Mouse (Mus musculus): ENCODE measurements around the gene Tnfrsf21. TPM values are rescaled to one million over a fixed set of nuclear protein-coding genes. Genes with fewer than 3 reads are reported as not detected.

Tnfrsf21 gene
- polyA plus RNA-seq, 1 experiment from 2014 or later: 70.8 TPM

DNA sequence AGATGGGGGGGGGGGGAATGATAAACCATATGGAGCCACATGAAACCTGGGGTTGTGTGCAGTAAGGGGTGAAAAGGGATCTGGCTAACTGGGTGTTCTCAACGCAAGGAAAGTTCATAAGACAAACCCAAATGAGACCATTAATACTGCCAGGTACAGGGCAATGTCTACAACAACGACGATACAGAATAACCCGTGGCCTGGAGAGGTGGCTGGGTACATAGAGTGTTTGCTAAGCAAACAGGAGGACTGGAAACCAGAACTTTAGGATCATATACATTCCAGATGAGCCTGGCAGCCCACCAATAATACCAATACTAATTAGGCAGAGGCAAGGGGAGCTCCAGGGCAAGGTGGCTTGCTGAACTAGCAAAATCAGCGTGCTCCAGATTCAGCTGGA lies 91.0 kb downstream of the Tnfrsf21 start:
- ChIA-PET CTCF (no interaction called here), POLR2A (interaction anchor here (0.6 kb wide), 2 partner anchors 34 to 251 kb away, joined by 3 read pairs; no protein-coding TSS in a partner anchor)
- in situ Hi-C loops (cut with MboI; ENCODE audit: low pct_unique_long_range_greater_than_20kb): no loop called here
- ATAC-seq (no peak), DNase-seq (ENCODE audit: low read depth, low spot score) (no peak)
- no peaks in the 10 kb centered on the region for H3K27me3 ChIP-seq
- no peak for TF ChIP-seq CTCF (IDR thresholded peaks at IDR 0.05)

DNA sequence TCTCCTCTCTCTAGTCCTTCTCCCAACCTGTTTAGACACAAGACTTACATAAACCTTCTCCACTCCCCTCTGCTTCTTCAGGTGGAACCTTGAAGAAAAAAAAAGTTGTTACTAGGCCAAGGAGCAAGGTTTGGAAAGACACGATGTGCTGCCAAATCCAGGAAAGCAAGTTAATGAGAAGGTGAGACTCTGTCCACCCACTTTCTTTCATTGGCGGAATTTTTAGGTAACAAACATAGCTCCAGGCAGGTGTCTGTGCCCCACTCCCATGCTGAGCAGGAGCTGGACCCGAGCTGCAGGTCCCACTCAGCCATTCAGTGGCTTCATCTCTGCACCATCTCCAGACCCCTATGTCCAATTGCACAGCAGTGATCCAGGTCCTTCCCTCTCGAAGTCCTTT lies 93.1 kb downstream of the Tnfrsf21 start:
- CTCF ChIA-PET: interaction anchor here (1.0 to 1.5 kb wide), 2 partner anchors 9 to 16 kb away, joined by 4 to 5 read pairs; no protein-coding TSS in a partner anchor
- POLR2A ChIA-PET: interaction anchor here (0.6 kb wide), 1 partner anchor 356 kb away, joined by 4 read pairs; no protein-coding TSS in a partner anchor
- in situ Hi-C loops (cut with MboI; ENCODE audit: low pct_unique_long_range_greater_than_20kb): no loop called here
- no peak for TF ChIP-seq CTCF (IDR thresholded peaks at IDR 0.05)
- no peaks in the 10 kb centered on the region for H3K27me3 ChIP-seq
- DNase-seq (ENCODE audit: low read depth, low spot score) (no peak), ATAC-seq (no peak)

- DNase-seq (ENCODE audit: low read depth, low spot score): no peak
- H3K27me3 ChIP-seq: no peaks in the 10 kb centered on the region
- TF ChIP-seq CTCF (IDR thresholded peaks at IDR 0.05): no peak
- in situ Hi-C loops (cut with MboI; ENCODE audit: low pct_unique_long_range_greater_than_20kb): no loop called here
- POLR2A ChIA-PET: no interaction called here
- CTCF ChIA-PET: interaction anchor here (1.0 kb wide), 1 partner anchor 17 kb away, joined by 4 read pairs; no protein-coding TSS in a partner anchor
- ATAC-seq: no peak
Measured at GRCm38 (mm10) chr17:43110168-43110885, 94.0 kb downstream of the Tnfrsf21 start.

GRCm38 (mm10) chr17:43113391-43113984 lies 97.1 kb downstream of the Tnfrsf21 start:
- ATAC-seq: no peak
- POLR2A ChIA-PET: interaction anchor here (1.1 kb wide), 1 partner anchor 13 kb away, joined by 3 read pairs; no protein-coding TSS in a partner anchor
- CTCF ChIA-PET: interaction anchor here (1.0 to 1.5 kb wide), 3 partner anchors 19 to 116 kb away, joined by 3 to 4 read pairs (median 3); no protein-coding TSS in a partner anchor

DNA sequence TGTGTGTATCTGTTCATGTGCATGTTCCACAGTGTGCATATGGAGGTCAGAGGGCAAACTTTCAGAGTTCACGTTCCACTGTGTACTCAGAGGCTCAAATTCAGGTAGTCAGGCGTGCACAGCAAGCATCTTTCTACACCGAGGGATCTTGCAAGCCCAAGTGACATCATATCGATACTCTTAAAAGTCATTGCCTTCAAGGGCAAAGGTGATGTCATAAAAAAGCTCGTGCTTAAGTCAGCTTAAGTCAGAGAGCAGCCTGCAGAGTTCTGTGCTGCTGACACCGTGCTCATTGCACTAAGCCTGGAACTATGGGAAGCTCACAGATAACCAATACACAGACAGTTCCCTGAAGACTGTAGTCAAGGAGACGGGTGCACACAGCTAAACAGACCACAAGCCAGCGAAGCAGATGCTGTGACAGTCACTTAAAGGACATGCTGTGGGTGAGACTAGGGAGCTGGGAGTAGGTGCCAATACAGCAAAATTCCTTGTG lies 97.8 kb downstream of the Tnfrsf21 start:
- peak; percentile 81 for ATAC-seq
- H3K27me3 ChIP-seq: no peaks in the 10 kb centered on the region
- POLR2A ChIA-PET: interaction anchor here (1.1 kb wide), 1 partner anchor 12 kb away, joined by 3 read pairs; no protein-coding TSS in a partner anchor
- in situ Hi-C loops (cut with MboI; ENCODE audit: low pct_unique_long_range_greater_than_20kb): no loop called here
- no peak for DNase-seq (ENCODE audit: low read depth, low spot score)
- CTCF ChIA-PET: interaction anchor here (1.0 to 1.5 kb wide), 2 partner anchors 20 to 116 kb away, joined by 3 read pairs; no protein-coding TSS in a partner anchor
- no peak for TF ChIP-seq CTCF (IDR thresholded peaks at IDR 0.05)

More at GRCm38 (mm10) chr17:43113391-43113984, 97.1 kb downstream of the Tnfrsf21 start:
- in situ Hi-C loops (cut with MboI; ENCODE audit: low pct_unique_long_range_greater_than_20kb): no loop called here
- no peak for TF ChIP-seq CTCF (IDR thresholded peaks at IDR 0.05)
- DNase-seq (ENCODE audit: low read depth, low spot score): no peak
- H3K27me3 ChIP-seq: no peaks in the 10 kb centered on the region

- no peaks in the 10 kb centered on the region for H3K27me3 ChIP-seq
- ATAC-seq (no peak), DNase-seq (ENCODE audit: low read depth, low spot score) (no peak)
- TF ChIP-seq CTCF (IDR thresholded peaks at IDR 0.05): no peak
- in situ Hi-C loops (cut with MboI; ENCODE audit: low pct_unique_long_range_greater_than_20kb): no loop called here
- ChIA-PET POLR2A (no interaction called here), CTCF (no interaction called here)
Measured at GRCm38 (mm10) chr17:43114926-43115325, 98.6 kb downstream of the Tnfrsf21 start.

- H3K27me3 ChIP-seq: no peaks in the 10 kb centered on the region
- in situ Hi-C loops (cut with MboI; ENCODE audit: low pct_unique_long_range_greater_than_20kb): no loop called here
- ATAC-seq (no peak), DNase-seq (ENCODE audit: low read depth, low spot score) (no peak)
- no peak for TF ChIP-seq CTCF (IDR thresholded peaks at IDR 0.05)
- ChIA-PET POLR2A (no interaction called here), CTCF (interaction anchor here (1.0 to 2.5 kb wide), 3 partner anchors 10 to 14 kb away, joined by 3 to 11 read pairs (median 3); no protein-coding TSS in a partner anchor)
Measured at GRCm38 (mm10) chr17:43116748-43117147, 100.4 kb downstream of the Tnfrsf21 start.

DNA sequence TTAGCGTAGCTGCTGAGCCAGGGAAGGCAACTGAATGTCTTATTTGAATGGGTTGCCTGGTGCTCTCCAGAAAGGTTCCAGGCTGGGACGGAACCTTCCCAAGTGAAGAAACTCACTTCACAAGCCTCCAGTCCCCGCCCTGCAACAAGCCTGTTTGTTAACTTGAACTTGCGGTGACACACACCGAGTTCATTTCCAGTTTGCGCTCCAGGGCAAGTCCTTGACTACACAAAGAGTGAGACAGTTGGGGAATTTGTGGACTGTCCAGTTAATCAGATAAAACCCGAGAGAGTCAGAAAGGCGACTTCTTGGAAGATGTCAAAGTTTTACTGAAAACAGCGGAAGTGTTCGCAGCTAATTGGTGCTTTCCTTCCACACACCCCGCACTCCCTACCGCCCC lies 103.1 kb downstream of the Tnfrsf21 start:
- in situ Hi-C loops (cut with MboI; ENCODE audit: low pct_unique_long_range_greater_than_20kb): no loop called here
- ChIA-PET CTCF (interaction anchor here (1.0 kb wide), 1 partner anchor 15 kb away, joined by 4 read pairs; no protein-coding TSS in a partner anchor), POLR2A (no interaction called here)
- TF ChIP-seq CTCF (IDR thresholded peaks at IDR 0.05): no peak
- no peak for DNase-seq (ENCODE audit: low read depth, low spot score)
- no peaks in the 10 kb centered on the region for H3K27me3 ChIP-seq
- no peak for ATAC-seq

GRCm38 (mm10) chr17:43121096-43121495 lies 104.7 kb downstream of the Tnfrsf21 start:
- CTCF ChIA-PET: interaction anchor here (1.4 kb wide), 1 partner anchor 14 kb away, joined by 3 read pairs; no protein-coding TSS in a partner anchor
- DNase-seq (ENCODE audit: low read depth, low spot score) (no peak), ATAC-seq (no peak)
- H3K27me3 ChIP-seq: no peaks in the 10 kb centered on the region
- TF ChIP-seq CTCF (IDR thresholded peaks at IDR 0.05): no peak
- POLR2A ChIA-PET: interaction anchor here (0.6 kb wide), 1 partner anchor 27 kb away, joined by 3 read pairs; no protein-coding TSS in a partner anchor
- in situ Hi-C loops (cut with MboI; ENCODE audit: low pct_unique_long_range_greater_than_20kb): no loop called here

DNA sequence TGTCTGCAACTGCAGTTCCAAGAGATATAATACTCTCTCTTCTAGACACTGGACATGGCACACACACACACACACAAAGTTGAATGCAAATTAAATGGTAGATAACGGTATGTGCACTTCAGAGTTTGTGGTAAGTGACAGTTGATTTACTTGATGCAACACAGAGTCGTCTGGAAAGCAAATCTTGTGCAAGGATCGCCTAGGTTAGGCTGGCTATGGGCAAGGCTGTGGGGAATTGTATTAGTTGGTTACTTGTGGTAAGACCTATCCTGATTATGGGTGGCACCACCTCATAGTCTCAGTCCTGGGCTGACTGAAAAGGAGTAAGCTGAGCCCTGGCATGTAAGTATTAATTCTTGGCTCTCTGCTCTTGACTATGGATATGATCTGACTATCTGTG lies 112.0 kb downstream of the Tnfrsf21 start:
- in situ Hi-C loops (cut with MboI; ENCODE audit: low pct_unique_long_range_greater_than_20kb): no loop called here
- TF ChIP-seq CTCF (IDR thresholded peaks at IDR 0.05): no peak
- H3K27me3 ChIP-seq: no peaks in the 10 kb centered on the region
- CTCF ChIA-PET: interaction anchor here (3.0 kb wide), 1 partner anchor 11 kb away, joined by 11 read pairs; no protein-coding TSS in a partner anchor
- POLR2A ChIA-PET: no interaction called here
- DNase-seq (ENCODE audit: low read depth, low spot score) (no peak), ATAC-seq (no peak)

Data from Patski (cell line).